Mouse (Mus musculus): ENCODE data around the gene Secisbp2. TPM values are rescaled to one million over a fixed set of nuclear protein-coding genes. Genes with fewer than 3 reads are reported as not detected.

Gene Secisbp2
- 30.0 and 35.3 TPM in 2 replicates for polyA plus RNA-seq (2014; fragmentation: Nextera tagmentation; extraction: Ambion mirVana)

DNA sequence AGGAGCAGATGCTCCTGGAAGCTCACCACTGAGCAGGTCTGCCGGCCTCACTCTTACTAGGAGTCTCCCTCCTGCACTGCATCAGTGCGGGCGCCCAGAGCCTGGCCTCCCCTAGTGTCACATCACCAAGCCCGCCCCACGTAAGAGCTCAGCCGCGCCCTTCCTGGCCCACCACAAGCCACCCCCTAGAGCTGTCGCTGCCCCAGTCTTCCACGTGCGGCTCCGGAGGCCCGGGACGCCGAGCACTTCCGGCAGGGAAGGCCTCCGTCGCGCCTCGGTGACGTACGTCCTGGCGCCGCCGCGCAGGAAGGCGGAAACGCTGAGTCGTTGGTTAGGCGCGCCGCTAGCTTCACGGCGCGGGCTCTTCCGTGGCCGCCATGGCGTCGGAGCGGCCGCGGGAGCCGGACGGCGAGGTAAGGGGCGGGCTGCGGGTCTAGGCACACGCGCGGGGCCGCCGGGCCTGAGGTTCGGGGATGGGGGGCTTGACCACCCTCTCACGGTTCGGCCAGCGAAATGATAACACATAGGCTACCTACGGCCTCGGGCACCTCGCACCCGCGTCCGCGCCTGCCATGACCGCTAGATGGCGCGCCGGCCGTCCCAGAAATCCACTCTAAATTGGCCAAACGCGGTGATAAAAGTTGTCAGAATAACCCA, at the start of gene Secisbp2:
Gene Secisbp2, plus strand, starts transcription at position 290 of the 657 bp plus-strand sequence.
- Histone ChIP-seq H3K27ac (ENCODE audit: low read depth, low read length) (peak within 1 kb of the TSS; percentile 80), H3K9ac (ENCODE audit: low read depth, low read length) (peak within 1 kb of the TSS; percentile 69), H3K4me3 (ENCODE audit: low read depth, low read length) (peak within 1 kb of the TSS; percentile 76), H3K9me3 (ENCODE audit: control insufficient read depth, low read length) (no peaks in the 10 kb centered on the region), H3K4me2 (replicated peaks; ENCODE audit: low read depth, low read length) (peak within 1 kb of the TSS; percentile 72), H3K4me1 (replicated peaks; ENCODE audit: control insufficient read depth, insufficient read depth, low read length) (peaks cover 2% of the 10 kb centered on the region; the same call in 1 of the 2 replicates), H3K36me3 (ENCODE audit: control insufficient read depth, insufficient read depth, low read length) (0 out of 2 replicates have a peak, but pooled peaks cover 4% of the 10 kb centered on the region), H3K27me3 (ENCODE audit: control insufficient read depth, insufficient read depth, low read length) (no peaks in the 10 kb centered on the region)
- ATAC-seq (ENCODE audit: low FRiP score): peak; percentile 97
- peak; percentile 95 for DNase-seq (ENCODE audit: low spot score)
- under 1% methylated on average over 62 of the region's 69 CpGs for WGBS

DNA sequence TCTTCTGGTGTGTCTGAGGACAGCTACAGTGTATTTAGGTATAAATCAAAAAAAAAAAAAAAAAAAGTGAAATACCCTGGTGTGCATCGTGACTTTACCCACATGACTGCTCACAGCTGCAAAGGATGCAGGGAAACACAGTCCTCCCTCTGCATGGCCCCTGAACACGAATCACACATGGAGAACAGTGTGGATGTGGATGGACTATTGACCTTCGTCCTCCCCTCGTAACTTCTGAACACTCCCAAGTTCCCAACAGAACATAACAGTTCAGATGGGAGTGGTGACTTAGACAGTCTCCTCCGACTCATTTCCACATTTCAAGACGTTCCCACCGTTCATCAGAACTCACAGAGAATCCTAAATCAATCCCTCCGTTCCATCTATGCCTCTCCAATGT, 48.7 kb upstream of the Secisbp2 start:
- Histone ChIP-seq H3K9me3 (ENCODE audit: control insufficient read depth, low read length) (no peaks in the 10 kb centered on the region), H3K4me2 (replicated peaks; ENCODE audit: low read depth, low read length) (no peak overlapping the region), H3K9ac (ENCODE audit: low read depth, low read length) (no peak overlapping the region), H3K27ac (ENCODE audit: low read depth, low read length) (no peak overlapping the region), H3K27me3 (ENCODE audit: control insufficient read depth, insufficient read depth, low read length) (no peaks in the 10 kb centered on the region), H3K4me1 (replicated peaks; ENCODE audit: control insufficient read depth, insufficient read depth, low read length) (peaks cover 3% of the 10 kb centered on the region; the same call in 1 of the 2 replicates), H3K4me3 (ENCODE audit: low read depth, low read length) (no peak overlapping the region), H3K36me3 (ENCODE audit: control insufficient read depth, insufficient read depth, low read length) (no peaks in the 10 kb centered on the region)
- DNase-seq (ENCODE audit: low spot score): no peak
- 76% methylated on average over 8 of the region's 8 CpGs for WGBS
- no peak for ATAC-seq (ENCODE audit: low FRiP score)

DNA sequence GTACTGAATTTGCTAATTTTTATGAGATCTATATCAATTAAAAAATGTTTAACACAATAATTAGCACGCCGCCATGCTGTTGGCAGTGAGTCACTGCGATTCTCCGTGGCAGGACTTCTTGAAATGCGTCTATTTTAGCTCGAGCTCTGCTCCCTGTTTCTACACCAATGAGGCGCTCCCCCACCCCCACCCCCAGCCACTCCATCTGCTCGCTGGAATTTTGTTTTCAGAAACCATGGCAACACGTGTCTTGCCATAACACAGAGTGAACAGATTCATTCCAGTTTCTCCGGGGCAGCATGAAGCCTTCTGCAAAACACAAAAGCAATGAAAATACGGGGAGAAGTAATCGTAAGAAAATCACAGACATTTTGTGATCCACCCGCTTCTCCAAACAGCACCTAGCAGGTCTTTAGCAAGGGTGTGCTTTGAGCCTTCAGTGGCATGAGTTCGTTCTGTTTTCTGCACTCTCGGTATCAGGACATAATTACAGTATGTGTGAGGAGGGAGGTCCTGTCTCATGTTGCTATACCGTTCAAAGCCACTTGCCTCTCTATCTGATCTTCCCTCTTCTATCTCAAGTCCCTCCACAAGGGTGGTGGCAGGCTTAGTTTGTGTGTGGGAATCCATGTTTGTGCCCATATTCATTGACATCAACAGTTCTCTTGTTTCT, 48.1 kb upstream of the Secisbp2 start:
- peak; percentile 71 for DNase-seq (ENCODE audit: low spot score)
- H3K27me3 ChIP-seq (ENCODE audit: control insufficient read depth, insufficient read depth, low read length): no peaks in the 10 kb centered on the region
- no peak overlapping the region for H3K27ac ChIP-seq (ENCODE audit: low read depth, low read length)
- peak; percentile 71; the same call in 1 of the 2 replicates for ATAC-seq (ENCODE audit: low FRiP score)
- no peaks in the 10 kb centered on the region for H3K36me3 ChIP-seq (ENCODE audit: control insufficient read depth, insufficient read depth, low read length)
- no peak overlapping the region for H3K9ac ChIP-seq (ENCODE audit: low read depth, low read length)
- no peak overlapping the region for H3K4me3 ChIP-seq (ENCODE audit: low read depth, low read length)
- peaks cover 3% of the 10 kb centered on the region; the same call in 1 of the 2 replicates for H3K4me1 ChIP-seq (replicated peaks; ENCODE audit: control insufficient read depth, insufficient read depth, low read length)
- peak overlapping the region; percentile 12; the same call in 1 of the 2 replicates for H3K4me2 ChIP-seq (replicated peaks; ENCODE audit: low read depth, low read length)
- WGBS: 27% methylated on average over 16 of the region's 16 CpGs
- no peaks in the 10 kb centered on the region for H3K9me3 ChIP-seq (ENCODE audit: control insufficient read depth, low read length)

DNA sequence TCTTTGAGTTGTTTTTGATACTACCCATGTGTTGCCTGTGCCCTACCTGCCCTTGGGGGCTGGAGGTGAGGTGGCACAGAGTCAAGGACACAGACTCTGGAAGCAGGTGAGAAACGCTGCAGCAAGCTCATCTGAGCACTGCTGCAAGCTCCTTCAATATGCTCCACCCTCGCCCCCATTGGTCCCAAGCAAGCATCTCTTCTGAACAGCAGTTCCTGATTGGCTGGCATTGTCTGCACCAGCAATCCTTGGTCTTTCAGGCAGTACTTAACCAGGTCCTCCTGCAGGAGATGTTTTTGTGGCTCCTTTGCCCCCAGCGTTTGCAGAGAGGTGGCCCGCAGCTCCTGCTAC, 47.6 kb upstream of the Secisbp2 start:
- no peaks in the 10 kb centered on the region for H3K27me3 ChIP-seq (ENCODE audit: control insufficient read depth, insufficient read depth, low read length)
- H3K36me3 ChIP-seq (ENCODE audit: control insufficient read depth, insufficient read depth, low read length): no peaks in the 10 kb centered on the region
- ATAC-seq (ENCODE audit: low FRiP score) (peak; percentile 25; the same call in 1 of the 2 replicates), DNase-seq (ENCODE audit: low spot score) (no peak)
- peaks cover 3% of the 10 kb centered on the region; the same call in 1 of the 2 replicates for H3K4me1 ChIP-seq (replicated peaks; ENCODE audit: control insufficient read depth, insufficient read depth, low read length)
- H3K9ac ChIP-seq (ENCODE audit: low read depth, low read length): no peak overlapping the region
- no peak overlapping the region for H3K4me3 ChIP-seq (ENCODE audit: low read depth, low read length)
- H3K9me3 ChIP-seq (ENCODE audit: control insufficient read depth, low read length): no peaks in the 10 kb centered on the region
- WGBS: 49% methylated on average over 4 of the region's 4 CpGs
- no peak overlapping the region for H3K4me2 ChIP-seq (replicated peaks; ENCODE audit: low read depth, low read length)
- no peak overlapping the region for H3K27ac ChIP-seq (ENCODE audit: low read depth, low read length)

DNA sequence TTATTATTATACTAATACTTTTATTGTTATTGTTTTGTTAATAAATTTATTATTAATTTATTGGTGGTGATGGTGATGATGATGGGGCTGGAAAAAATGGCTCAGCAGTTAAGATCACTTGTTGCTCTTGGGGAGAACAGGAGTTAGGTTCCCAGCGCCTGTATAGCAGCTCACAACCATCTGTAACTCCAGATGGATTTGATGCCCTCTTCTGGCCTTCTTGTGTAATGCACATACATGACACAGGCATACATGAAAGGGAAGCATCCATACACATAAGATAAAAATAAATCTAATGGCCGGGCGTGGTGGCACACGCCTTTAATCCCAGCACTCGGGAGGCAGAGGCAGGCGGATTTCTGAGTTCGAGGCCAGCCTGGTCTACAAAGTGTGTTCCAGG, 42.3 kb upstream of the Secisbp2 start:
- whole genome bisulfite sequencing: 89% methylated on average over 7 of the region's 7 CpGs
- H3K36me3 ChIP-seq (ENCODE audit: control insufficient read depth, insufficient read depth, low read length): no peaks in the 10 kb centered on the region
- no peaks in the 10 kb centered on the region for H3K9me3 ChIP-seq (ENCODE audit: control insufficient read depth, low read length)
- H3K27me3 ChIP-seq (ENCODE audit: control insufficient read depth, insufficient read depth, low read length): no peaks in the 10 kb centered on the region
- H3K27ac ChIP-seq (ENCODE audit: low read depth, low read length): no peak overlapping the region
- H3K4me3 ChIP-seq (ENCODE audit: low read depth, low read length): no peak overlapping the region
- ATAC-seq (ENCODE audit: low FRiP score): no peak
- H3K9ac ChIP-seq (ENCODE audit: low read depth, low read length): no peak overlapping the region
- no peak overlapping the region for H3K4me2 ChIP-seq (replicated peaks; ENCODE audit: low read depth, low read length)
- no peaks in the 10 kb centered on the region for H3K4me1 ChIP-seq (replicated peaks; ENCODE audit: control insufficient read depth, insufficient read depth, low read length)
- no peak for DNase-seq (ENCODE audit: low spot score)

DNA sequence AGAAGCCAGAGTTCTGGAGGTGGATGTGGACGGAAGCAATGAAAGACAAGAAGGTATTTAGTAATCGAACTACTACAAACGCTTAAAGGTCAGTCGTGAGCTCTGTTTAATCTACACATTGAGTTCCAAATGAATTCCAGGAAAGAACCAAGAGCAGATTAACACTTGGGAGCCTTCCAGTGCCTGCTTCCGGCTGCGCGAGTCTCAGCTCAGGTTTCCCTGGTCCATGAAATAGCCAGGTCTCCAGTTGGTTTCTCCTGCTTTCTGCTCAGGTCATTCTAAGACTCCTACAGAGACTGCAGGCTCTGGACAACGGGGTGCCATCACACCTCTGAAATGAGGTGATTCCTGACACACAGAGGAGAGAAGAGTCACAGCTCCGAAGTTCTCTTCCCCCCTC, 40.4 kb upstream of the Secisbp2 start:
- Histone ChIP-seq H3K4me1 (replicated peaks; ENCODE audit: control insufficient read depth, insufficient read depth, low read length) (no peaks in the 10 kb centered on the region), H3K4me2 (replicated peaks; ENCODE audit: low read depth, low read length) (no peak overlapping the region), H3K27ac (ENCODE audit: low read depth, low read length) (no peak overlapping the region), H3K4me3 (ENCODE audit: low read depth, low read length) (no peak overlapping the region), H3K9me3 (ENCODE audit: control insufficient read depth, low read length) (no peaks in the 10 kb centered on the region), H3K9ac (ENCODE audit: low read depth, low read length) (no peak overlapping the region), H3K27me3 (ENCODE audit: control insufficient read depth, insufficient read depth, low read length) (no peaks in the 10 kb centered on the region), H3K36me3 (ENCODE audit: control insufficient read depth, insufficient read depth, low read length) (no peaks in the 10 kb centered on the region)
- WGBS: 27% methylated on average over 9 of the region's 9 CpGs
- DNase-seq (ENCODE audit: low spot score) (no peak), ATAC-seq (ENCODE audit: low FRiP score) (no peak)

DNA sequence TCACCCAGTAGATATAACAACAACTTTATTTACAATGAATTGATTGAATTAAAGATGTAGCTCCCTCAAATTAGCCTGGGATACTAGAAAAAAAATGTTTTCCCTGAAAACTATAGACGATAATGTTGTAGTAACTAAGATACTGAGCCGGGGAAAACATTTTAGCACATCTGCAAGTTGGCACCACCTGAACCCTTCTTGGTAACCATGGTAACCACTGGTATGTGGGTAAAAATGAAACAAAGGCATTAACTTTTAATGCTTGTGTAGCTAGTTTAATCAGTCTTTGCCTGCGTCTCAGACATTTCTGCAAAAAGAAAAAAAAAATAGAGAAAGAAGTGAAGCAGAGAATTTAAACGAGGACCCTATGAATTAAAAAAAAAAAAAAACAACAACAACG, 40.0 kb upstream of the Secisbp2 start:
- Histone ChIP-seq H3K27me3 (ENCODE audit: control insufficient read depth, insufficient read depth, low read length) (no peaks in the 10 kb centered on the region), H3K4me2 (replicated peaks; ENCODE audit: low read depth, low read length) (no peak overlapping the region), H3K4me1 (replicated peaks; ENCODE audit: control insufficient read depth, insufficient read depth, low read length) (no peaks in the 10 kb centered on the region), H3K36me3 (ENCODE audit: control insufficient read depth, insufficient read depth, low read length) (no peaks in the 10 kb centered on the region), H3K9ac (ENCODE audit: low read depth, low read length) (no peak overlapping the region), H3K9me3 (ENCODE audit: control insufficient read depth, low read length) (no peaks in the 10 kb centered on the region), H3K27ac (ENCODE audit: low read depth, low read length) (no peak overlapping the region), H3K4me3 (ENCODE audit: low read depth, low read length) (no peak overlapping the region)
- DNase-seq (ENCODE audit: low spot score): no peak
- WGBS: 61% methylated on average over 5 of the region's 5 CpGs
- ATAC-seq (ENCODE audit: low FRiP score): no peak

DNA sequence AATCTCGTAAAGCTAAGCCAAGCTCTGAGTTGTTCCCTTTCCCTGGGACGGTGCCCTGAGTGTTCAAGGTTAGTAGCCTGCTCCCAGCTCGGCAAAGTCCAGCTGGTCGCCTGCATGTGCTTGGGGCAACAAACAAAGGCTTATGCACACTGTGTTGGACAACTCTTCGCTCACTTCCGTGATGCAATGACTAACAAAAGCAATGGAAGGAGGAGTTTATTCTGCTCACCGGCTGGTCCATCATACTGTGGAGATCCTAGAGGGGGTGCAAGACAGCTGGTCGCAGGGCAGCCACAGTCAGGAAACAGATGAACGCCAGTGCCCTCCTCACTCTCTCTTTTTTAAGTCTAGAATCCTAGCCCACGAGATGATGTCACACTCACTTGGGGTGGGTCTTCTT, 35.7 kb upstream of the Secisbp2 start:
- H3K4me1 ChIP-seq (replicated peaks; ENCODE audit: control insufficient read depth, insufficient read depth, low read length): no peaks in the 10 kb centered on the region
- H3K4me2 ChIP-seq (replicated peaks; ENCODE audit: low read depth, low read length): no peak overlapping the region
- WGBS: 70% methylated on average over 10 of the region's 10 CpGs
- no peak overlapping the region for H3K4me3 ChIP-seq (ENCODE audit: low read depth, low read length)
- DNase-seq (ENCODE audit: low spot score) (no peak), ATAC-seq (ENCODE audit: low FRiP score) (no peak; the same call in 1 of the 2 replicates)
- no peaks in the 10 kb centered on the region for H3K27me3 ChIP-seq (ENCODE audit: control insufficient read depth, insufficient read depth, low read length)
- no peak overlapping the region for H3K27ac ChIP-seq (ENCODE audit: low read depth, low read length)
- H3K9me3 ChIP-seq (ENCODE audit: control insufficient read depth, low read length): no peaks in the 10 kb centered on the region
- H3K36me3 ChIP-seq (ENCODE audit: control insufficient read depth, insufficient read depth, low read length): no peaks in the 10 kb centered on the region
- H3K9ac ChIP-seq (ENCODE audit: low read depth, low read length): no peak overlapping the region
